Comparison of ENCODE assay signal across 10 mouse cellular contexts in genomic region chr15:33924094-33924890, GRCm38 (mm10).
DNase-seq lines count a peak whose midpoint lies in the region; ATAC-seq and TF ChIP-seq lines count a peak whose summit lies in the region.
"Had no signal": no experiment of that assay in that cellular context is flagged by ENCODE, and none has a peak within 500 bp of the region (broad histone marks: within the 10 kb centered on the region; RNA-seq: fewer than 3 reads in every experiment).

No protein-coding gene starts in this region.

- ATAC-seq in frontal cortex, adult (ENCODE audit: low TSS enrichment), result peak; percentile 62

- DNase-seq in frontal cortex, postnatal 14 days (ENCODE audit: low spot score in 2 of 2), result no peak
- DNase-seq in Muller cell, postnatal 12 days (ENCODE audit: inconsistent ontology term), result peak; percentile 69
- peak; percentile 66 for DNase-seq in gastrocnemius, adult 2 months
- DNase-seq in left cerebral cortex, postnatal 14 days (ENCODE audit: low spot score in 2 of 2), result peak; percentile 20 to 35
- DNase-seq in spleen, postnatal 4 days (ENCODE audit: low spot score in 2 of 2), result no peak
- DNase-seq in urinary bladder, postnatal 4 days (ENCODE audit: low spot score in 2 of 2), result no peak
- no peak for DNase-seq in ovary, postnatal 14 days (ENCODE audit: low spot score)
- DNase-seq: kidney, adult 8-10 months had no signal

- peak overlapping the region; percentile 72 for H3K27ac ChIP-seq in gastrocnemius, adult 2 months
- H3K27ac ChIP-seq: midbrain, embryonic 12.5 days had no signal

- TF ChIP-seq CTCF in gastrocnemius, adult 2 months (IDR thresholded peaks at IDR 0.05), result no peak

- intact Hi-C loops in gastrocnemius, adult 2 months (cut with DNase I), result no loop called here
- intact Hi-C loops in left cerebral cortex, postnatal 14 days (cut with DNase I), result no loop called here

- no peak overlapping the region for H3K4me3 ChIP-seq in gastrocnemius, adult 2 months
- H3K4me3 ChIP-seq: midbrain, embryonic 12.5 days had no signal

Comparison
In these comparisons a context has a peak if more than half of its experiments do, and no peak if none do; other contexts are left out.
1. DNase-seq: peak in Muller cell, postnatal 12 days (single experiment), gastrocnemius, adult 2 months (single experiment) and left cerebral cortex, postnatal 14 days (2 of 2); none in frontal cortex, postnatal 14 days (0 of 2), spleen, postnatal 4 days (0 of 2), urinary bladder, postnatal 4 days (0 of 2) and ovary, postnatal 14 days (single experiment).